Mouse (Mus musculus) forelimb bud, embryonic 11.5 days (tissue): ENCODE measurements at regions not wholly inside any gene's neighbourhood (a gene's known extent, or its start where the extent isn't known, plus 50 kb on each side); places are given as distances from the start of the nearest gene placed in this dataset.

Experiments used
- DNase-seq: peaks from one replicate; pipeline ENCODE4 v3.0.0-alpha.2; 2012; ENCODE audit warnings: low read depth, low spot score

DNA sequence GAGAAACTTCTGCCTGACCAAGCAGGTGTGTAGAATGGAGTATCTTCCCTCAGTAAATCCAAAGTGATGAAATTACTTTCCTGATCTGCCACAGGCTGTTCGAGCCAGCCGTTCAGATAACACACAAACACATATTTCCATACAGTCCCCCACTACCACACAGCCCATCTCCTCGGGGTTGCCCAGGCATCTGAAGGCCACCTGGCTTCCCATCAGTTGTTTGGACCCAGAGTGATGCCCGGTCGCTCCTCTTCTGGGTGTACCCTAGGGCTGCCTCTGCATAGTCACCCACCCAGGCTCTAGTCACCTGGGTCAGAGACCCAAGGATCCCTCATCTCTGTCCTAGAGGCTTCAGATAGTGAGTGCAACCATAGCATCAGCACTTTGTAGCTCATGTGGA is 107.9 kb downstream of the CK137956 start:
- no peak for DNase-seq

- DNase-seq = no peak
Observed at GRCm38 (mm10) chr4:127861319-127862117, 109.2 kb downstream of the CK137956 start.

DNA sequence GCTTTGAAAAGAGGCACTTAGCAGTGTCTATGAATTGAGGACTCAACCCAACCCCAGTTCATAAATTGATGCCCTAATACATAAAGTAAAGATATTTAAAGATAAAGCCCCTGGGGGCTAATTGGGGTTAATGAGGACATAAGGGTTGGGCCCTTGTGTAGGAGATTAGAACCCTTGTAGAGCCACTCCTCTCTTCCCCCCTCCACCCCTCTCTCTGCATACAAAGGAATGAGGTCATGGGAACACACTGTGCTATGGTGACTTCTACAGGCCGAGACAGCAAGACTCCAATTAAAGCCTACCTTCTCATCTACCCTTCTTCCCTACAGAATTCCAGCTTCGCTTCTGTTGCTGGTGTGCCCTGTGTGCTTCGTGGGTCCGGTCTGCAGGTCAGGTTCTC is 110.5 kb downstream of the CK137956 start:
- no peak for DNase-seq

DNA sequence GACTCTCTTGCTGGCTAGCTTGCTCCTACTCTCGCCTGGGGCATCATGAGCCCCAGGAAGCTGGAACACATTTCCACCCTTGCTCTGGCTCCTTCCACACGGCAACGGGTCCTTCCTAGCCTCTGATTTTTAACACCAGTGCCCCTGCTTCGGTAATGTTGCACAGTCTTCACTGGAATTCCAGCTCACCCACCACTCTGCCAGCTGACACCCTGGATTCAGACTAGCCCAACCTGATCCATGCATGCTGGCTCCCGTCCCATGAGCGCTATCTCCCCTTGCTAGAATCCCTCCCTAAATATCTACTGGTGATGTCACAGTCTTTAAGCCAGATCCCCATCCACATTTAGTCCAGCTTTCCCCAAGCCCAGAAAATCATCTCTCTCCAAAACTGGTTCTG is 111.2 kb downstream of the CK137956 start:
- DNase-seq = no peak

DNA sequence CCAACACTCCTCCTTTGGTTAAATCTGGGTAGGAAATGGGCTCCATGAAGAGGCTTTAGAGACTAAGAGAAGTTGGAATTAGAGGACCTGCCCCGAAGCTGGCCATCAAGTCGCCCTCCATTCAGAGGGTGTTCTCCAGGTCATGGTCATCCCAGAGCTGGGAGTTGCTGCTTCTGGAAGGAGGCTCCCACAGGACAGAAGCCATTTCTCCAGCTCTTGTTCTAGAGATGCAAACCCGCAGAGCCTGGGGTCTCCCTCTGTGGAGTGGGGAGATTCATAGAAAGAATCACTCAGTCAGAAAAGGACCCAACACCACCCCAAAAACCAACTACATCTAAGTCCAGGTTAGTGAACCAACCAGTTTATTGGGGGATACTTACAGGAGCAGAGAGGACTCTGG is 112.2 kb downstream of the CK137956 start:
- DNase-seq = no peak

DNA sequence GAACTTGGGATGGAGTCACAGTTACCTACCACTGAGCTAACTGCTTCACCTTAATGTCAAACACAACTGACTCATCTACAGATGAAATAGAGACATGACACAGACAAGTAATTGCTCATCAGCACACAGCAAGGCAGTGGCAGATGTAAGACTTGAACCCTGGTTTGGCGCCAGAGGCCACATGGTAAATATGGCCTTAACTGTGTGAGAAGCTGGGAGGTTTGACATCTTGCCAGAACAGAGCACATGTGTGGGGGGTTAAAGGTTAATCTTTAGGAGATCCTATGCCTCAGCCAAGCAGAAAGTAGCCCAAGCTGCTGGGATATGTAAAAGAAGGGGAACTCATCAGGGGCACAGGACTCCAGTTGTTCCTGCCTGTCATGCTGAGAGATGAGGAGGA is 114.9 kb downstream of the CK137956 start:
- DNase-seq = no peak

- no peak for DNase-seq
Observed at GRCm38 (mm10) chr4:127854776-127855409, 115.9 kb downstream of the CK137956 start.

DNA sequence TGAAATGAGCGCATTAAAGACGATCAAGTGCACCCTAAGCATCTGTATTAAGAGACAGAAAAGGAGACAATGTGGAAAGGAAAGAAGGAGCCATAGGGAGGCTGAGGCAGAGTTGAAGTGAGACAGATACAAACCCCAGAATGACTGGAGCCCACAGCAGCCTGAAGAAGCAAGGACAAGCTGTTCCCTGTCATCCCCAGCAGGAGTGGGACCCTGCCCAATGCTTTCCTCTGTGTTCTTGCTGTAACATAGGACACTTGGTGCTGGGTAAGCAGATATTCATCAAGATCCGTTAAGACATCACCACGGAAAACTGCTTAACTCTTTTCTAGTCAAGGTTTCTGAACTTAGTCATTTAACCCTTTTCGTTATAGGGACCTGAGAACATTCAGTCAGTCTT is 121.4 kb downstream of the CK137956 start:
- no peak for DNase-seq

- no peak for DNase-seq
Observed at GRCm38 (mm10) chr4:127846321-127846720, 124.4 kb downstream of the CK137956 start.

- no peak for DNase-seq
Observed at GRCm38 (mm10) chr4:127843421-127843820, 127.3 kb downstream of the CK137956 start.

DNA sequence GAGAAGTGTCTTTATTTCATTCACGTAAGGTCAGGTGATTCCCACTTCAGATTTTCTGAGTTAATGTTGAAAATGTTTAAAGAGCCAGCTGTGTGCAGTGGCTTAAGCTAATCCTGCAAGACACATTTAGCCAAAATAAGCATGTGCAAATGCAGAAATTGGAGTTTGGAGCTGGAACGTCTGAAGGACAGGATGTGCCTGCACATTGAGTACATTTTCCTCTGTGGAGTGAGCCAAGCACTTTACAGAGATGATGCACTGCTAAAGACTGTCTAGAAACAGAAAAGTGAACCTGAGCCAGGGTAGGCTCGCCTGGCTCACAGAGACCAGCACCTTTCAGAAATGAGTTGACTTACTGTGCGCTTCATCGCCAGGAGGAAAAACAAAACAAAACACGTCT is 137.1 kb downstream of the CK137956 start:
- DNase-seq = no peak

GRCm38 (mm10) chr4:127826988-127827387 is 143.8 kb downstream of the CK137956 start:
- DNase-seq = no peak

DNA sequence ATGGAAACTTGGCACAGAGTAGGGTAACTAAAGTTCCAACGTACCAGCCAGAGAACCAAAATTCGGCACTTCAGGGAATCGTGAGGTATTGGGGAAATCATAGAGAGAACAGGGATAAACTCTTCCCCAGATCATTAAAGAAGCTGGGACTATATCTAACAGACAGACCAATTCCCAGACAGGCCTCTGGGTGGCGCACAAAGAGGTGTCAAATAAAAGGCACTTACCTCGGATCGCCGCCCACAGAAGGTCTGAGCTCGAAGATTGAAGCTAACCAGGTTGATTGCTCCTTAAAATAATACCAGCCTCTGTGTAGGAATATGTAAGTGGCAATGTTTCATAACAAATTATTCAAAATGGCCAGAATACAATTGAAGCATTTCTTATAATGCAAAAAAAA is 151.2 kb downstream of the CK137956 start:
- DNase-seq = peak; percentile 2

GRCm38 (mm10) chr4:127819009-127819408 is 151.7 kb downstream of the CK137956 start:
- DNase-seq = no peak

DNA sequence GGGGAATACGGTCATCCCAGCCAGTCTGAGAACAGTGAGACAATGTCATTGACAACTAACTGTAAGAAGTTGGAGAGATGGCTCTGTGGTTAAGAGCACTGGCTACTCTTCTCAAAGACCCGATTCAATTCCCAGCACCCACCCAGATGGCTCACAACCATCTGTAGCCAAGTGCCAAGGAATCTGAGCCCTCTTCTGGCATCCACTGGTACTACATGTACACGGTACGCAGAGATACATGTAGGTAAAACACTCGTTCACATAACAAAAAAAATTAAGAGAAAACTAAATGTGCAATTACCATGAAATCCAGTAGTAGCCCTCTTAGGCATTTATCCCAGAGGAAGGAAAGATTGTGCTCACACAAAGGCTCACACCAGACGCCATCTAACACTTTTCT is 156.1 kb downstream of the CK137956 start:
- no peak for DNase-seq

GRCm38 (mm10) chr4:127812047-127812545 is 158.7 kb downstream of the CK137956 start:
- no peak for DNase-seq

DNA sequence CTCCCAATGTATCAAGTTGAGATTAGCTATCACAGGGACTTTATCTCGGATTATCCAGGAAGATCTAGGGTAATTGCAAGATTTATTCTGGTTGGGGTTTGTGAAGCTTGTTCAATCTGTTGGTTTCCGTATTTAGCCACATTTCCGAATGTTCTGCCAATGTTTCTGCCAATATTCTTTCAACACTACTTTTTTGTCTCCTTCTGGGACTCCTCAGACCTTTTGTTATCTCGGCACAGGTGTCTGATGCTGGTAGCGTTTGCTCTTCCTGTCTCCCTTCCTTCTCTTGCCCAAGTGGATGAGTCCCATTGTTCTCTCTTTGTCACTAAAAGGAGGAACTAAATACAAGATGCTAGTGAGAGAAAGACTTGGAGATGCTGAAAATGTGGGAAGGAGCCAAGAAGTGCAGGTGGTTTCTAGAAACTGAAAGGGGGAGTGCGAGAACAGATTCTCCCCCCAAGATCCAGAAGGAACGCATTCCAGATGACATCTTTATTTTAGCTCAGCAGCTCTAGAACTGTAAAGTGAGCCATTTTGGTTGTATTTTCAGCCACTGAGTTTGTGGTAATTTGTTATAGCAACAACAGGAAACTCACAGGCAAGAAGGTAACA is 159.7 kb downstream of the CK137956 start:
- no peak for DNase-seq

GRCm38 (mm10) chr4:127809006-127809405 is 161.7 kb downstream of the CK137956 start:
- DNase-seq = no peak

DNA sequence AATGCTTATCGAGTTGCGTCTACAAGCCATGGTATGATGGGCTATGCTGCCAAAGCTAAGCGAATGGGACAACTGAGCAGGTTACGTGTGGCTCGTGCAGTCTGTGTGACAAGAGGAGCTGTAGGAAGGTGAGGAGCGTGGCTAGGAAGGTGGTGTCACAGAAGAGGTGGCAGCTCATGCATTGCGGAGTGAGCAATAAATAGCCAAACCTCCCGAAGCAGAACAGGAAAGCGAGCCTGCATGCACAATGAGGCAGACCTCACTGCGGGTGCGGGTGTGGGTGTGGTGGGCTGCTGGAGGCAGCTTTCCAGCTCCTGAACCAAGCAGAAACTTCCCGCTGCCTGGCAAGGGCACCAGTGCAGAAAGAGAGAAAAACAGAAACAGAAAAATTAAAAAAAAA is 181.5 kb downstream of the CK137956 start:
- no peak for DNase-seq

GRCm38 (mm10) chr4:127785786-127786185 is 185.0 kb downstream of the CK137956 start:
- no peak for DNase-seq

DNA sequence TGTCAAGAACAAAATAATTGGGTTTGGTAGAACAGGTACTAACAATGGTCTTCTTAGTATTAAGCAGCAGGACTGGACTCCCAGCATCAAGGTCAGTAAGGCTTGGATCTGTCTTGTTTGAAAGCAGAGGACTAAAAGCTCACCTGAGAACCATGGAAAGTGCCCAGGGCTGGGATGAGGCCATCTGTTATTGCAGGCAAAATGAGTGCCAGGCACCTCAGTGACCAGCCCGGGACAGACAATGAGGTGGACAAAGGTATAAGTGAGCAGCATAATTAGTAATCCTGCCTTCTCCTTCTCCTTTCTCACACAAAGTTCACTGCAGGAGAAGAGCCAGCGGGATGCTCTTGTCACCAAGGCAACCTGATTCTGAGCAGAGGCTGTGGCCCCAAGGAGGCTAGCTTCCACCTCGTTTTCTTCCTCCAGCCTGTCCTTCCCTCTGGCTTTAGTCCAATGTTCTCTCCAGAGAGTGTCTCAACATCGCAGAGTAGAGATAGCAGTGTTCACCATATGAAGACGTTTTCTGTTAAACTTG is 198.7 kb downstream of the CK137956 start:
- no peak for DNase-seq

- no peak for DNase-seq
Observed at GRCm38 (mm10) chr4:127763736-127764135, 207.0 kb downstream of the CK137956 start.
